Mouse (Mus musculus) spleen, postnatal 10 days (tissue): ENCODE measurements around the gene Apba3.

Experiments
- DNase-seq, 2 experiments: peaks; one replicate each; pipeline ENCODE4 v3.0.0; 2021 to 2022; ENCODE audit warnings: low spot score in 2 of 2

Apba3 gene

GRCm38 (mm10) chr10:81290698-81291460 lies 24.1 kb downstream of the Apba3 start:
- DNase-seq = no peak

DNA sequence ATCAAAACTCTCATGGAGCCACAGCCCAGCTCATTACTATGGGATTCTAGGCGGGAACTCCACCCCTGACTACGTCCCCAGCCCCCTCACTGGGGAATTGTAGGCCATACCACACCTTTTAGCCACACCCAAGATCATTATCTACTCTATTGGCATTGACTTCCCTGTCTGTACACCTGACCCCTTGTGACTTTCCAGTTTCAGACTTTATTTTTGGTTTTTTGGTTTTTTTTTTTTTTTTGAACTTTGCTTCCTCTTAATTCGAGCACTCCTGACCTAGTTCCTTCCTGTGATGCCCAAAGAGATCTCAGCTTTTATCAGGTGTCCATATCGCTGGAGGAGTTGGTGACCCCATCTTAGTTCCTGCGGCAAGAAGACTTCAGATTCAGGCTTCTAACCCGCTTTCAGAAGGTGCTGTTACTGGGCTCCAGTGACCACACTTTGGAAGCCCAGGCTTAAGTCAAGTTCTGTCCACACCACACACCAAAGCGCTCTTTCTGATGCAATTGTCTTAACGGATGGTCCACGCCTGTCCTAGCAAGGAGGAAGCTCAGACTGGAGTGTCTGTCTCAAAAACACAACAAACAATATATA lies 24.8 kb downstream of the Apba3 start, which contains the start of gene Tjp3:
Tjp3 (minus strand) TSS at position 71 of the 594 bp plus-strand sequence.
- no peak for DNase-seq

- peak; percentile 98 to 99 for DNase-seq
Measured at GRCm38 (mm10) chr10:81292554-81293333, 26.0 kb downstream of the Apba3 start, which contains the start of gene Pip5k1c. Pip5k1c (plus strand) TSS chr10:81292963.

DNA sequence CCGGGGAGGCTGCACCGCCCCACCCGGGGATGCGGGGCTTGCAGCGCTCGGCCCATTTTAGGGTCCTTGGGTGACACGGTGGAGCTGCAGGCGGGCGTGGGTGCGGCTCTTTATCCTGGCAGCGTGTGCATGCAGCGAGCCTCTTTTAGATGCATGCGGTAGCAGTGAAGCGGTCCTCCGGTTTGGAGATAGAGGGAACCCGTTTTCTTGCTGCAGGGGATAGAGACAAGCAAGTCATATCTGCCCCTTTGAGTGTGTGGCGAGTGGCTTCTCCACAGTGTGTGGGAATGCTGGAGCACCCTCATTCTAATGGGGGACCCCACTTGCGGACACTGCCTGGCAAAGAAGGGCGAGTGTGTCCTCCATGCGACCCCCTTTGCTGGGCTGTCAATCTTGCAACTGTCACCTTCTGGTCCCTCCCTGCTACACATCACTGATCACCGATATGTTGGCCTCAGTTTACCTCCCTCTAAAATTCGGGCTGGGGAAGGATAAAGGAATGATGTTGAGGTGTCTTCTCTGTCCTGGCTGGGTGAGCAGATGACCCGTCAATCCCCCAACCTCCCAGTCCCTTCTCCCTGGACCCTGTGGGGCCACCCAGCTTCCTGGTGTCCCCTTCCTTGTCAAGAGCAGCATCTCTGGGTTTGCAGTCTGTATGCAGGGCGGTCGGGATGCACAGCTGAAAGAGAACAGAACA lies 26.7 kb downstream of the Apba3 start:
- DNase-seq = no peak

DNA sequence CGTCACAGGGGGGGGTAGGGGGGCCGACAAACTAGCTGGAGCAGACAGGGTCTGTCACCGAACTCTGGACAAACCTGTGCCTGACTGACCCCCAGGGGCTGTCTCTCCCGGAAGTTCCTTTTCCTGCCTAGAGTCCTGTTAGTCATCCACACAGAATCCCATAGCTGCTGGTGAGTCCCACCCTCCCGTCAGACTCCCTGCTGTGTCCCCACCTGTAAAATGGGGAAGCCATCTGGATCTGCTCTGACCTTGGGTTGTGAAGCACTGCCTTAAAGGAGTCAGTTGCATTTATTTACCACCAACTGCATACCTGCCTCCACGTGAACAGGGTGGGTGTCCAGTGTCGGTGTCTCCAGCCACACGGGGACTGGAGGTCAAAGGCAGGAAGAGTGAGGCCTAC lies 27.7 kb downstream of the Apba3 start:
- no peak for DNase-seq

GRCm38 (mm10) chr10:81295185-81295584 lies 28.4 kb downstream of the Apba3 start:
- DNase-seq = no peak

DNA sequence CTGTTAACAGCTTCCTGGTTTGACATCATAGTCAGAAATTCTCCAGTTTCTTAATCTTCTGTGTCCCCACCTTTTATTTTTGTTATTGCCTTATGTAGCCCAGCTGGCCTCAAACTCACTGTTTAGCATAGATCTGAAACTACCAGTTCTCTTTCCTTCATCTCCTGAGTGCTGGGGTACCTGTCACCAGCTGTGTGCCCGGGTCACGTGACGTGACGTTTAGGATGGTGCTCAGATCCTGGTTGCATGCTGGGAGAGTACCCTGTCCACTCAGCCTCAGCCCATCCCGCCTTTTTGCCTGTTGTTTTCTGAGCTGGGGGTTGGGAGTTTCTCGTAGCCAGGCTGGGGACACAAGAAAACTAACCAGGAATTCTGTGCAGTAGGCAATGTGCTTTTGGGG lies 30.5 kb downstream of the Apba3 start:
- DNase-seq = peak in 1 of 2 experiments; percentile 64

DNA sequence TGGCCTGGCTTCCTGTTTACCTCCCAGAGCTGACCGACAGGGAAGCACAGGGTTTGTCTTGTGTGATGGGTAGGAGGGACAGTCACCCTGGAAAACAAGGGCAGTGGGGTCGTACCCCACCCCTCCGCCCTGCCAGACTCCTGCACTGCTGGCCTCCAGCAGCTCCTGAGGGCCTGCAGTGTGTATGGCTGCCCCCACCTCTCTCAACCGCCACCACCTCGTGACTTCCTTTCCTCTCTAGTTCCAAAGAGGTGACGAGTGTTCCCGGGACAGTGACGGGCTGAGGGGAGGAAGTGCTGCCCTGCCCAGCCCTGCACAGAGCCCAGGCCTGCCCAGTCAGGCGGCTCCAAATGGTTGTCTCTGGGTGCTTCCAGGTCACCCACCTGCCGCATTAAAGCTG lies 31.1 kb downstream of the Apba3 start:
- DNase-seq = peak in 1 of 2 experiments; percentile 59

DNA sequence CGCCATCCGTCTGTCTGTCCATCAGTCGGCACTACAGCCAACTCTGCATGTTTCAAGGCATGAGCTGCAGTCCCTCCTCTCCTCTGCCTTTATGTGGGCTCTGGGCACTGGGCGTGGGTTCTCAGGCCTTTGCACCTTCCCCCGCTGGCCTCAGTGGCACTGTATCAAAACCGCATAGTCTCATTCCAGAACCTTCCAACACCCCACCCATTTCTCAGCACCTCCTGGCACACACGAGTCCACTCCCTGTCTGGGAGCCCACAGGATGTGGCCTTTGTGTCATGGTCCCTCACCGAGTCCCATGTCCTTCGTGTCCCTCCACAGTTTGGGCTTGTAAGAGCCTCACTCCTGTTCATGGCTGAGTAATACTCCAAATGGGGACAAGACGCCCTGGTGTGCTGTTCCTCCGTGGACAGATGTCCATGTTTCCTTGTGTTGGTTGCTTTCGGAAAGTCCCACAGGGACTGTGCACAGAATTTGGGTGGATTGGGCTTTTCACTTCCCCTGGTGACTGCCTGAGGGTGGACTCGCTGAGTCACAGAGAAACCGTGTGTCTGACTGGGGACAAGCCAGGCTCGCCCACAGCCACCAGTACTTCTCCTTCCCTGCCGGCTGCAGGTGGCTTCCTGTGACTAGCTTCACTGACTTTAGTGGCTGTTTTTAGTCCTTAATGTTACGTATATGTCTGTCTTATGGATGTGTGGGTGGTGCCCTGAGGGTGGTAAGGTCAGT lies 31.8 kb downstream of the Apba3 start:
- peak in 1 of 2 experiments; percentile 67 for DNase-seq

DNA sequence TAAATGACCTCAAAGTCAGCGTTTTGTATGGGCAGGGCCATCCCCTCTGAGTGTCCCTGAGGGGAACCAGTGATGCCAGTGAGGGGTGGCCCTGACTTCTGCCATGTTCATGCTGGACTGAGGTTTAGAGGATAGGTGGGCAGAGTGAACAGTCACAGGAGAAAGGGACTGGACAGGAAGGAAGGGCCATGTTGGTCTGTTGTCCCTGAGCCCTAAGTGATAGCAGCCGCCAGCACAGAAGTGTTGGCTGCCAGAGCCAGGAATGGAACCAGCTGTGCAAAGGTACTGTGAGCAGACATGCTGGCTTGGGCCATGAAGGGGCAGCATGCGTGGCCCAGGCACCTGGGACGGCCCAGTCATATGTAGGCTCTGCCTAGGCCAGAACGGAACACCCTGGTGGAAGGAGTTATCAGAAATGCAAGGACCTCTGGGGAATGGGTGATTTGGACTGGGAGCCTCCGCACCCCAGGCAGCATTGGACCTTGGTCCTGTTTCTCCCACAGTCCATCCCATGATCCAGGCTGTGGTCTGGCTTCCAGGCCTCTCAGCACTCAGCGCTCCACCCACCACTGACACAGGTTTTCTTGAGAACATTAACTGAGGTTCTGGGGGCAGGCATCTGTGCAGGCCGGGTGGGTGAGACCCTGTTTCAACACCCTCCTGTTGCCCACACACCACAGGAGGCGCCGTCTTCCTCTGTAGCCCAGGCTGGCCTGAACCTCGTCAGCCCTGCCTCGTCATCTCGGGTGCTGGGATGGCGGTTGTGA lies 33.0 kb downstream of the Apba3 start:
- no peak for DNase-seq

DNA sequence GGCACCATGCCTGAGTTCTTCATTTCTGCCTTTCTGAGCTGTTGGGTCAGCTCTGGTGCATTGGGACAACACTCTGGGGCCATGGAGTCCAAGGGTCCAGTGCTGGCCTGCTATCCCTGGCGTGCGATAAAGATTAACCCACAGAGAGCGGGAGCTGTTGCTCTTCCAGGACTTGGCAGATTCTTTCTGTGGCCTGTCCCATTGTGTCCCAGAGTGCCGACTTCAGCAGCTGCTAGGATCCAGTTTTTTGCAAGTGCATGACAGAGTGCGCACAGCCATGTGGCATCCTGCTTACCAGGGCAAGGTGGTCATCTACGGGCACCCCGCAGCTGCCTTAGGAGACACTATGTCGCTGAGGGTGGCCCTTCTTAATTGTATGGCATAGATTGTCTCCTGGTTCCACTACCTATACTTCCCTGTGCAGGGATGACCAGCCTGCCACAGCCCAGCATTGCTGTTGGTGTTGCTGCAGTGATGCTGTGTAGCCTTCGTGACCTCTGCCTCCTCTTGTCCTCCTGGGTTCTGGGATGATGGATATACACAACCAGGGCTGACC lies 33.7 kb downstream of the Apba3 start:
- DNase-seq = no peak

- no peak for DNase-seq
Measured at GRCm38 (mm10) chr10:81301321-81301720, 34.6 kb downstream of the Apba3 start.

DNA sequence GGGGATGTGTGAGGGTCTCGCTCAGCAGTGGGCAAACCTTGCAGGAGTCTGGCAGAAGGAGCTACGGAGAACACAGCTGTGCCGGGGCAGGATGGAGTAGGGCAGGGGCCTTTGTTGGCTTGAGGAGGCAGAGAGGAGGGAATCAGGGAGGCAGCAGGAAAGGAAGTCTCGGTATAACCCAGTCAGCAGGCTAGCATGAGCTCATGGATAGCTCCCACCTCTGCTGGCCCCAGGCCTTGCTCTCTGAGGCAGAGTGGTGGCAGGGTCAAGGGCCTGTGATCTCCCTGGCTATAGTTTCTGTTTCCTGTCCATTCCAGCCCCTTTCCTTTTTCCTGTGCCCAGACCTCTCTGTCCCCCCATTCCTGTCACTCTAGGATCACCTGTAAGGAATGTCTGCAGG lies 35.5 kb downstream of the Apba3 start:
- no peak for DNase-seq

DNA sequence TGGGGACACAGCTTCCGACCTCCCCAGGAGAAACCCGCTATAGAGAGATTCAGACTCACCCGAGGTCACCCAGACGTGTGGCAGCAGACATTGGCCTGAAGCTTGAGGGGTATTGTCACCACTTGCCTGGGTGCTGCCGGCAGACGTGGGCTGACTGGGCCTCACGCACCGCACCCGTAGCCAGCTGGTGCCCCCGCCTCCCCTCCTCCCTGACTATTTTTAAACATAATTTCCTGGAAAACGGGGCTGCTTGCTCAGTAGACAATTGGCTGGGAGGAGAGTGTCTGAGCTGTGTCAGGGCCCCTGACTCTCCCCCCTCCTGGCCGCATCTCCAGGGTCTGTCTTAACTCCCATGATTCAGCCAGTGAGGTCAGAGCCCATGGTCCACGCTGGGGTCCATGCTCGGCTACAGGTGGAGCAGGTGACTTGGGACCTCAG lies 36.0 kb downstream of the Apba3 start:
- no peak for DNase-seq

- DNase-seq = no peak
Measured at GRCm38 (mm10) chr10:81303258-81303657, 36.5 kb downstream of the Apba3 start.

DNA sequence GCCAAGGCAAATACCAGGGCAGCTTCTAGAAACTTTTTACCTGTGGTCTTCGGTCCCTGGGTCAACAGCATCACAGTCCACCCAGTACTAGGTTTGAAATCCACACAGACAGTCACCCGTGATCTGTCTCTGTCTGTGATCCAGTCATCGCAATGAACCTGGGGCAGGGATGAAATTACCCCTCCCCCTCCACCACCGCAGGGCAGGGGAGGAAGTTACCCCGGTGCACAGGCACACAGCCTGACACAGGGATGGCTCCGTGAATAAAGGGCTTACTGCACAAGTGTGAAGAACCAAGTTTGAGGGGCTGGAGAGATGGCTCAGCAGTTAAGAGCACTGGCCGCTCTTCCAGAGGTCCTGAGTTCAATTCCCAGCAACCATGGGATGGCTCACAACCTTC lies 37.0 kb downstream of the Apba3 start:
- DNase-seq = no peak

GRCm38 (mm10) chr10:81304597-81305238 lies 38.0 kb downstream of the Apba3 start:
- DNase-seq = peak in 1 of 2 experiments; percentile 78

DNA sequence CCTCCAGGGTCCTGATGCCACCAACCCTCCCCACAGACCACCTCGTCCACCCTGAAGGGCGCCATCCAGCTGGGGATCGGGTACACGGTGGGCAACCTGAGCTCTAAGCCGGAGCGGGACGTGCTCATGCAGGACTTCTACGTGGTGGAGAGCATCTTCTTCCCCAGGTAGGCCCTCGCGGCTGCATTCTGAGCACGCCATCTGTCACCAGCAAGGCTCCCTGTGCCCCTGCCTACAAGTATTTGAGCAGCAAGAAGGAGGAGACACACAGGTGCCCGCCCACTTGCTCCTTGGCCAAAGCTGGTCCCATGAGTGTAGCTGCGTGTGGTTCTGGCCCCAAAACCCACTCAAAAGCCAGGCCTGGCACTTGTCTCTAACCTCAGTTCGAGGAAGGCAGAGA lies 38.9 kb downstream of the Apba3 start:
- DNase-seq = no peak

GRCm38 (mm10) chr10:81306173-81306668 lies 39.5 kb downstream of the Apba3 start:
- no peak for DNase-seq
